Comparison of ENCODE assay signal across 14 mouse cellular contexts in genomic region chr4:40299169-40299568, GRCm38 (mm10).
"Had no signal": no experiment of that assay in that cellular context is flagged by ENCODE, and none has a peak within 500 bp of the region (broad histone marks: within the 10 kb centered on the region; RNA-seq: fewer than 3 reads in every experiment).

No protein-coding gene starts in this region.

- H3K27me3 ChIP-seq: stomach, embryonic 15.5 days had no signal

- ATAC-seq: intestine, postnatal 0 days; lung, postnatal 0 days; midbrain, embryonic 13.5 days had no signal

- H3K9ac ChIP-seq: liver, embryonic 14.5 days; midbrain, embryonic 13.5 days; neural tube, embryonic 15.5 days; stomach, embryonic 15.5 days had no signal

- H3K9me3 ChIP-seq: limb, embryonic 10.5 days; neural tube, embryonic 15.5 days; stomach, embryonic 15.5 days had no signal

- H3K4me3 ChIP-seq: left cerebral cortex, adult 2 months; limb, embryonic 10.5 days; midbrain, embryonic 13.5 days; neural tube, embryonic 15.5 days; stomach, embryonic 15.5 days had no signal

- H3K27ac ChIP-seq: left cerebral cortex, adult 2 months; limb, embryonic 10.5 days; liver, embryonic 14.5 days; midbrain, embryonic 13.5 days; neural tube, embryonic 15.5 days; stomach, embryonic 15.5 days had no signal

- H3K36me3 ChIP-seq: limb, embryonic 10.5 days; midbrain, embryonic 13.5 days; neural tube, embryonic 15.5 days; stomach, embryonic 15.5 days had no signal

- DNase-seq: kidney, adult 8-10 months; kidney, postnatal 25 days; lung, adult 2 months; lung, postnatal 36 days; retina, postnatal 1 day; thymus, postnatal 4 days had no signal

- H3K4me1 ChIP-seq: limb, embryonic 10.5 days; neural tube, embryonic 15.5 days; stomach, embryonic 15.5 days had no signal

- H3K4me2 ChIP-seq: midbrain, embryonic 13.5 days; neural tube, embryonic 15.5 days; stomach, embryonic 15.5 days had no signal
